Comparison of ENCODE assay signal across 8 mouse cellular contexts in the genomic region with DNA sequence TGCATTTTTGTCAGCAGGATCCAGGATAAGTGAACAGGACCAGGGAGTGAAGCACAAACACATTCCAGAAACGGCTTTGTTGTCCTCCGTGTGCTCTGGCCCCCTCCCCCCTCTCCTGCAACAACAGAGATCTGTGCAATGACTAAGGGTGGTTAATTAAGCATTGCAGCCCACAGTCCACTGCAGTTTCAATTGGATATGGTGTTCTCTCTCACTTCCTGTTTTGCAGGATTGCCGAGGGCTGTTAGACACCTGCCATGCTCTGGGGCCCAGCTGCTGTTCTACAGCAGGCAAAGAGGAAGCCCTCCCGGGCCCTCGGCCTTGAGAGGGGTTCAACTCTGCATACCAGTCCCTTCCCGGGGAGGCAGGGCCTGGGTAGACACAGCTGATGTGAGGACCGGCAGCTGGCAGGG.
DNase-seq lines count a peak whose midpoint lies in the region; ATAC-seq lines count a peak whose summit lies in the region.

No protein-coding gene starts in this region.

- 28% methylated on average over 7 of the region's 7 CpGs for WGBS in heart, embryonic 10.5 days
- 10% methylated on average over 7 of the region's 7 CpGs for WGBS in embryonic facial prominence, embryonic 14.5 days
- 18% methylated on average over 7 of the region's 7 CpGs for WGBS in lung, embryonic 16.5 days

- no peak overlapping the region for H3K4me2 ChIP-seq in embryonic facial prominence, embryonic 14.5 days (ENCODE audit: low read depth, low read length)
- no peak overlapping the region for H3K4me2 ChIP-seq in lung, embryonic 16.5 days (ENCODE audit: low read depth, low read length)

- H3K36me3 ChIP-seq in heart, embryonic 10.5 days = no peaks in the 10 kb centered on the region
- H3K36me3 ChIP-seq in embryonic facial prominence, embryonic 14.5 days (ENCODE audit: control insufficient read depth, insufficient read depth, low read length) = no peaks in the 10 kb centered on the region
- no peaks in the 10 kb centered on the region for H3K36me3 ChIP-seq in lung, embryonic 16.5 days (ENCODE audit: control insufficient read depth, insufficient read depth, low read length)

- no peak overlapping the region for H3K27ac ChIP-seq in heart, embryonic 10.5 days
- no peak overlapping the region for H3K27ac ChIP-seq in embryonic facial prominence, embryonic 14.5 days (replicated peaks; ENCODE audit: low read depth, low read length)
- no peak overlapping the region for H3K27ac ChIP-seq in lung, embryonic 16.5 days (ENCODE audit: low read length)

- H3K9me3 ChIP-seq in heart, embryonic 10.5 days = no peaks in the 10 kb centered on the region
- no peaks in the 10 kb centered on the region for H3K9me3 ChIP-seq in embryonic facial prominence, embryonic 14.5 days (ENCODE audit: control insufficient read depth, low read length)
- H3K9me3 ChIP-seq in lung, embryonic 16.5 days (ENCODE audit: control insufficient read depth, low read length) = no peaks in the 10 kb centered on the region

- peak; percentile 86 for ATAC-seq in embryonic facial prominence, embryonic 14.5 days (ENCODE audit: low read depth)
- peak; percentile 79 for ATAC-seq in lung, embryonic 16.5 days (ENCODE audit: low read depth)

- DNase-seq in heart, adult 11 months = peak; percentile 98
- no peak for DNase-seq in heart, embryonic 10.5 days (ENCODE audit: low spot score)
- peak; percentile 50 for DNase-seq in CD4-positive, CD25-positive, alpha-beta regulatory T cell, adult 2 months (ENCODE audit: low read depth, low spot score)
- DNase-seq in embryonic facial prominence, embryonic 14.5 days (ENCODE audit: low spot score) = peak; percentile 81
- DNase-seq in hindlimb bud, embryonic 11.5 days (ENCODE audit: extremely low spot score, low read depth, low spot score) = peak; percentile 18
- DNase-seq in right cerebral cortex, postnatal 25 days = peak; percentile 22
- no peak for DNase-seq in cerebellum, postnatal 14 days

- H3K4me3 ChIP-seq in heart, embryonic 10.5 days = no peak overlapping the region
- no peak overlapping the region for H3K4me3 ChIP-seq in embryonic facial prominence, embryonic 14.5 days (ENCODE audit: low read depth, low read length)
- no peak overlapping the region for H3K4me3 ChIP-seq in lung, embryonic 16.5 days (ENCODE audit: low read length)

- H3K27me3 ChIP-seq in heart, embryonic 10.5 days (ENCODE audit: insufficient read depth, poor library complexity, severe bottlenecking) = 0 out of 2 replicates have a peak, but pooled peaks cover 8% of the 10 kb centered on the region
- H3K27me3 ChIP-seq in embryonic facial prominence, embryonic 14.5 days (replicated peaks; ENCODE audit: control insufficient read depth, insufficient read depth, low read length) = no peaks in the 10 kb centered on the region; the same call in 1 of the 2 replicates
- H3K27me3 ChIP-seq in lung, embryonic 16.5 days (ENCODE audit: control insufficient read depth, insufficient read depth, low read depth, low read length) = no peaks in the 10 kb centered on the region

- no peak overlapping the region for H3K9ac ChIP-seq in embryonic facial prominence, embryonic 14.5 days (ENCODE audit: low read depth, low read length)
- H3K9ac ChIP-seq in lung, embryonic 16.5 days (ENCODE audit: low read length) = no peak overlapping the region

- peaks cover 5% of the 10 kb centered on the region; the same call in 1 of the 2 replicates for H3K4me1 ChIP-seq in heart, embryonic 10.5 days
- H3K4me1 ChIP-seq in embryonic facial prominence, embryonic 14.5 days (ENCODE audit: control insufficient read depth, insufficient read depth, low read length) = peaks cover 6% of the 10 kb centered on the region; the same call in 1 of the 2 replicates
- no peaks in the 10 kb centered on the region for H3K4me1 ChIP-seq in lung, embryonic 16.5 days (replicated peaks; ENCODE audit: control insufficient read depth, insufficient read depth, low read length)

Comparison
In these comparisons a context has a peak if more than half of its experiments do, and no peak if none do; other contexts are left out.
1. DNase-seq: peak in heart, adult 11 months (single experiment), CD4-positive, CD25-positive, alpha-beta regulatory T cell, adult 2 months (single experiment), embryonic facial prominence, embryonic 14.5 days (single experiment), hindlimb bud, embryonic 11.5 days (single experiment) and right cerebral cortex, postnatal 25 days (single experiment); none in heart, embryonic 10.5 days (single experiment) and cerebellum, postnatal 14 days (0 of 2).